Mouse (Mus musculus) CH12.LX (cell line): ENCODE results near the gene Gm4450. TPM values are rescaled to one million over a fixed set of nuclear protein-coding genes. Genes with fewer than 3 reads are reported as not detected.

ENCODE experiments used
- DNase-seq: peaks from one replicate; pipeline ENCODE4 v3.0.0-alpha.2; 2013; ENCODE audit errors: extremely low read depth
- H3K27ac ChIP-seq: 2 replicates; pipeline ENCODE4 v1.5.1; 2012; ENCODE audit warnings: low read depth, mild to moderate bottlenecking, control low read depth, moderate library complexity; ENCODE audit not compliant: insufficient read depth
- H3K27me3 ChIP-seq: replicated peaks from 2 replicates; pipeline ENCODE3; 2012; ENCODE audit warnings: inconsistent platforms
- H3K36me3 ChIP-seq, 2 experiments: replicated peaks in 1 of 2; 2 replicates each; pipeline versions ENCODE3 to v1.6.1; 2012; ENCODE audit warnings: inconsistent platforms in 1 of 2, low read length in 1 of 2, mild to moderate bottlenecking in 1 of 2, mixed read lengths in 1 of 2, moderate library complexity in 1 of 2; ENCODE audit not compliant: control insufficient read depth in 1 of 2, insufficient read depth in 1 of 2
- H3K4me1 ChIP-seq, 2 experiments: 2 replicates each; pipeline ENCODE4 v1.6.1; 2012; ENCODE audit warnings: inconsistent platforms in 1 of 2, moderate library complexity in 1 of 2; ENCODE audit not compliant: insufficient read depth in 2 of 2, control insufficient read depth in 1 of 2
- H3K4me2 ChIP-seq: 2 replicates; pipeline ENCODE4 v1.6.1; 2012; ENCODE audit warnings: low read depth, mild to moderate bottlenecking, control low read depth; ENCODE audit not compliant: poor library complexity, insufficient read depth, severe bottlenecking
- H3K4me3 ChIP-seq, 3 experiments: fragments of 150-350 bp in 1 of 3; sonication (generic) in 1 of 3; replicated peaks in 1 of 3; 2 replicates each; pipeline versions ENCODE3 to v1.5.1; 2011 to 2012; ENCODE audit warnings: low read depth in 2 of 3, low read length in 2 of 3, mild to moderate bottlenecking in 2 of 3, moderate library complexity in 2 of 3, control low read depth in 1 of 3, improper control_type of control experiment in 1 of 3, inconsistent platforms in 1 of 3, mixed read lengths in 1 of 3; ENCODE audit not compliant: poor library complexity in 1 of 3
- H3K79me2 ChIP-seq: replicated peaks from 2 replicates; pipeline ENCODE4 v1.6.1; 2012; ENCODE audit warnings: mild to moderate bottlenecking, moderate library complexity; ENCODE audit not compliant: control insufficient read depth, poor library complexity, insufficient read depth, severe bottlenecking; ENCODE audit errors: extremely low read depth
- H3K9ac ChIP-seq: 2 replicates; pipeline ENCODE4 v1.6.1; 2012; ENCODE audit warnings: low read depth, mild to moderate bottlenecking, control low read depth, moderate library complexity; ENCODE audit not compliant: insufficient read depth
- H3K9me3 ChIP-seq: replicated peaks from 2 replicates; pipeline ENCODE3; 2012; ENCODE audit warnings: low read length, inconsistent platforms, mixed read lengths
- BHLHE40 ChIP-seq: IDR thresholded peaks from 2 replicates; pipeline ENCODE4 v1.6.1; 2011; ENCODE audit warnings: mild to moderate bottlenecking, low read depth, low read length, improper control_type of control experiment
- CHD1 ChIP-seq: IDR thresholded peaks from 2 replicates; pipeline ENCODE4 v1.6.1; 2012; ENCODE audit warnings: low read depth, low read length, improper control_type of control experiment, inconsistent platforms
- CHD2 ChIP-seq: IDR thresholded peaks from 2 replicates; pipeline ENCODE4 v1.6.1; 2011; ENCODE audit warnings: low read length, improper control_type of control experiment
- CTCF ChIP-seq, 2 experiments: IDR thresholded peaks in 1 of 2; conservative IDR thresholded peaks in 1 of 2; 2 replicates each; pipeline ENCODE4 v1.5.1; 2011 to 2012; ENCODE audit warnings: low read depth in 2 of 2, low read length in 2 of 2, improper control_type of control experiment in 1 of 2, inconsistent platforms in 1 of 2, mild to moderate bottlenecking in 1 of 2, moderate library complexity in 1 of 2
- E2F4 ChIP-seq: IDR thresholded peaks from 2 replicates; pipeline ENCODE4 v1.6.1; 2011; ENCODE audit warnings: low read depth, low read length, improper control_type of control experiment; ENCODE audit not compliant: insufficient replicate concordance
- ELF1 ChIP-seq: IDR thresholded peaks from 2 replicates; pipeline ENCODE4 v1.6.1; 2014; ENCODE audit warnings: low read depth, mild to moderate bottlenecking, inconsistent platforms, low read length, improper control_type of control experiment
- ETS1 ChIP-seq: conservative IDR thresholded peaks from 2 replicates; pipeline ENCODE4 v1.6.1; 2012; ENCODE audit warnings: low read depth, mild to moderate bottlenecking, inconsistent platforms, low read length, improper control_type of control experiment, moderate library complexity
- GABPA ChIP-seq: IDR thresholded peaks from 2 replicates; pipeline ENCODE4 v1.6.1; 2012; ENCODE audit warnings: low read depth, low read length, improper control_type of control experiment, inconsistent platforms; ENCODE audit not compliant: insufficient replicate concordance
- JUN ChIP-seq: IDR thresholded peaks from 2 replicates; pipeline ENCODE4 v1.6.1; 2011; ENCODE audit warnings: low read depth, mild to moderate bottlenecking, low read length, improper control_type of control experiment, moderate library complexity; ENCODE audit not compliant: insufficient read depth
- MAX ChIP-seq: IDR thresholded peaks from 2 replicates; pipeline ENCODE4 v1.6.1; 2011; ENCODE audit warnings: low read length, improper control_type of control experiment
- MAZ ChIP-seq: IDR thresholded peaks from 2 replicates; pipeline ENCODE4 v1.6.1; 2012; ENCODE audit warnings: low read depth, mild to moderate bottlenecking, inconsistent platforms, low read length, improper control_type of control experiment, moderate library complexity
- MEF2A ChIP-seq: IDR thresholded peaks from 2 replicates; pipeline ENCODE4 v1.6.1; 2014; ENCODE audit warnings: low read depth, mild to moderate bottlenecking, inconsistent platforms, low read length, improper control_type of control experiment, borderline replicate concordance
- MXI1 ChIP-seq: IDR thresholded peaks from 2 replicates; pipeline ENCODE4 v1.6.1; 2011; ENCODE audit warnings: mild to moderate bottlenecking, low read depth, low read length, improper control_type of control experiment
- MYC ChIP-seq: IDR thresholded peaks from 2 replicates; pipeline ENCODE4 v1.6.1; 2011; ENCODE audit warnings: low read depth, mild to moderate bottlenecking, improper control_type of control experiment, low read length
- NELFE ChIP-seq: IDR thresholded peaks from 2 replicates; pipeline ENCODE4 v1.6.1; 2011; ENCODE audit warnings: low read depth, low read length, improper control_type of control experiment
- NRF1 ChIP-seq: IDR thresholded peaks from 2 replicates; pipeline ENCODE4 v1.6.1; 2014; ENCODE audit warnings: low read depth, mild to moderate bottlenecking, inconsistent platforms, low read length, improper control_type of control experiment, moderate library complexity
- PAX5 ChIP-seq: IDR thresholded peaks from 2 replicates; pipeline ENCODE4 v1.6.1; 2012; ENCODE audit warnings: low read length, inconsistent platforms, mixed read lengths
- POLR2A ChIP-seq: IDR thresholded peaks from 2 replicates; pipeline ENCODE4 v1.6.1; 2011; ENCODE audit warnings: low read depth, mild to moderate bottlenecking, improper control_type of control experiment, low read length
- RCOR1 ChIP-seq: conservative IDR thresholded peaks from 2 replicates; pipeline ENCODE4 v1.6.1; 2012; ENCODE audit warnings: low read depth, mild to moderate bottlenecking, inconsistent platforms, low read length, improper control_type of control experiment
- SIN3A ChIP-seq: IDR thresholded peaks from 2 replicates; pipeline ENCODE4 v1.6.1; 2012; ENCODE audit warnings: low read length, improper control_type of control experiment, inconsistent platforms
- SMC3 ChIP-seq: IDR thresholded peaks from 2 replicates; pipeline ENCODE4 v1.6.1; 2011; ENCODE audit warnings: low read depth, low read length, improper control_type of control experiment
- TBP ChIP-seq: conservative IDR thresholded peaks from 2 replicates; pipeline ENCODE4 v1.6.1; 2011; ENCODE audit warnings: low read depth, low read length, improper control_type of control experiment
- TCF12 ChIP-seq: IDR thresholded peaks from 2 replicates; pipeline ENCODE4 v1.6.1; 2014; ENCODE audit warnings: low read depth, mild to moderate bottlenecking, inconsistent platforms, low read length, improper control_type of control experiment
- ZC3H11A ChIP-seq: IDR thresholded peaks from 2 replicates; pipeline ENCODE4 v1.6.1; 2012; ENCODE audit warnings: low read depth, mild to moderate bottlenecking, inconsistent platforms, low read length, improper control_type of control experiment
- ZMIZ1 ChIP-seq: IDR thresholded peaks from 2 replicates; pipeline ENCODE4 v1.6.1; 2012; ENCODE audit warnings: low read depth, mild to moderate bottlenecking, inconsistent platforms, low read length, improper control_type of control experiment
- dilution Hi-C: fragments of 300-500 bp; cut with MboI; formaldehyde crosslinking; loops from 2 replicates; pipeline ENCODE4 v1.14.3; 2020; ENCODE audit warnings: low sequenced_read_pairs; ENCODE audit not compliant: extremely low pct_unique_long_range_greater_than_20kb, extremely low pct_ligation_motif_present
- in situ Hi-C: fragments of 300-500 bp; cut with MboI; formaldehyde crosslinking; loops from 3 replicates; pipeline ENCODE4 v1.14.3; 2019; ENCODE audit warnings: low sequenced_read_pairs, low pct_ligation_motif_present, low pct_unique_long_range_greater_than_20kb, mixed read lengths
- polyA plus RNA-seq: library from polyadenylated mRNA; unstranded; fragments of >175 nt; gene quantifications from 2 replicates; pipeline ENCODE4 v1.2.1, GENCODE M21; 2012; ENCODE audit warnings: low read depth; ENCODE audit not compliant: insufficient read length
- total RNA-seq, 2 experiments: library from RNA; depleted of rRNA; stranded (reverse); fragments of 300-350 nt in 1 of 2; fragments of >200 nt in 1 of 2; gene quantifications; 2 replicates each; pipeline ENCODE4 v1.2.3; 2012 to 2014

Gene Gm4450
- total and polyA plus RNA-seq, 3 experiments: not detected

DNA sequence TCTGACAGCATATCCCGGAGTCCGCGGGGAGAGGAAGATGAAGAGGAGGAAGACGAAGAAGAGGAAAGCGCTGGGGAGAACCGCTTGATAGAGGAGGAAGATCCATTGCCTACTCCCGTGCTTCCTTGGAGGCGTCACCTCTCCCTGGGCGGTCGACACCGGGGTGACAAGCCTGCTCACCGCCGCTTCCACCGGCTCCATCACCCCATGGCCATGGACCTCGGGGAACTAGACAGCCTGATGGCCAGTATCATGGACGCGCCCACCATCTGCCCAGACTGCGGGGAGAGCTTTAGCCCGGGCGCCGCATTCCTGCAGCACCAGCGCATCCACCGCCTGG is 29.7 kb downstream of the Gm4450 start:
- peak overlapping the region in 1 of 3 experiments; percentile 58 for H3K4me3 ChIP-seq
- in situ Hi-C loops: no loop called here

DNA sequence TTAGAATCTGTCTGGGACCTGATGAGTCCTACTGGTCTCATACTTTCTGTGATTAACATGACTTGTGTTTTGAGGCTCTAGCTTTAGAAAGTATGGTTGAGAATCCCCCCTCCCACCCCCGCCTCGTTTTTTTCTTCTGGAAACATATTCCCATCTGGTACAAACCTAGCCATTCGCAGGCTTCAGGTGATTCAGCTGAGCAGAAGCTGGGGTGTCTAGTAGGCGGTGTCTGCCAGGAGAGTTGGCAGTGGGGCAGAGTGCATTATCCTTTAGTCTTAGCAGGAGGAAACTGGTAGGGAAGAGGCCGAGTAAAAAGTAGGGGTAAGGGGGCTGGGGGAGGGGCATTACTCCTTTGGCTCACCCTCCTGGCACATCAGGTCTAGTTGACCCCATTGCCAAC is 30.2 kb downstream of the Gm4450 start:
- H3K27me3 ChIP-seq: peaks cover 19% of the 10 kb centered on the region
- H3K4me2 ChIP-seq: no peak overlapping the region

More for the DNA sequence above, 29.7 kb downstream of the Gm4450 start:
- Histone ChIP-seq H3K27me3 (peaks cover 19% of the 10 kb centered on the region), H3K4me1 (peaks cover 15 to 45% of the 10 kb centered on the region in 2 experiments), H3K79me2 (no peaks in the 10 kb centered on the region), H3K4me2 (peak overlapping the region; percentile 85), H3K27ac (no peak overlapping the region), H3K36me3 (no peaks in the 10 kb centered on the region), H3K9ac (no peak overlapping the region), H3K9me3 (no peaks in the 10 kb centered on the region)
- dilution Hi-C loops: no loop called here
- TF ChIP-seq ZC3H11A: no peak
- TF ChIP-seq NRF1: no peak
- TF ChIP-seq MEF2A: no peak
- no peak for TF ChIP-seq TCF12
- TF ChIP-seq CHD2: no peak
- no peak for TF ChIP-seq GABPA
- no peak for TF ChIP-seq SMC3
- TF ChIP-seq RCOR1: no peak
- no peak for DNase-seq

DNA sequence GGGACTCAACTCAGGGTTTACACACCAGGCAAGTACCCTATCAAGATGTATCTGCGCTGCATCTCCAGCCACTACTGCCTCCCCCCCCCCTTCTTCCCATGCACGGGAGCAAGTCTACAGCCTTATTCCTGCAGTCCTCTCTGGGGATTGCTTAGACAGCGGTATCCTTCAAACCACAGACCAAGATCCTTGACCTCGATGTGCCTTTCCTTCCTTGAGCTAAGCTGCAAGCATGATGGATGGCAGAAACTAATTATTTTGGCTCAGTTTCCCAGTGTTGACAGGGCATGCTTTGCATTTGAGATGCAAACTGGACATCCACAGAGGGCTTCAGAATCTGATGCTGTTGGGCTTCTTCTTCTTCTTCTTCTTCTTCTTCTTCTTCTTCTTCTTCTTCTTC is 34.0 kb downstream of the Gm4450 start:
- Histone ChIP-seq H3K36me3 (no peaks in the 10 kb centered on the region), H3K9ac (no peak overlapping the region), H3K27me3 (peaks cover 8% of the 10 kb centered on the region), H3K27ac (no peak overlapping the region), H3K79me2 (no peaks in the 10 kb centered on the region; the same call in 1 of the 2 replicates), H3K4me1 (peaks cover 7 to 29% of the 10 kb centered on the region in 2 experiments), H3K4me3 (no peak overlapping the region), H3K9me3 (no peaks in the 10 kb centered on the region), H3K4me2 (no peak overlapping the region)
- TF ChIP-seq POLR2A (no peak), MYC (no peak), NELFE (no peak), SMC3 (no peak), PAX5 (no peak), CHD1 (no peak), ZMIZ1 (no peak), SIN3A (no peak)
- dilution Hi-C loops: no loop called here
- no peak for DNase-seq
- in situ Hi-C loops: no loop called here

More for the DNA sequence above, 30.2 kb downstream of the Gm4450 start:
- no peaks in the 10 kb centered on the region for H3K36me3 ChIP-seq
- in situ Hi-C loops: no loop called here
- DNase-seq: no peak
- no peak overlapping the region for H3K27ac ChIP-seq
- H3K9ac ChIP-seq: no peak overlapping the region
- no peak for TF ChIP-seq GABPA
- TF ChIP-seq MAZ: no peak
- no peak for TF ChIP-seq CHD2
- TF ChIP-seq MAX: no peak
- TF ChIP-seq JUN: no peak
- TF ChIP-seq ETS1: no peak
- no peak for TF ChIP-seq NRF1
- no peak for TF ChIP-seq ELF1
- TF ChIP-seq TBP: no peak
- no peak for TF ChIP-seq SIN3A
- TF ChIP-seq BHLHE40: no peak
- no peak for TF ChIP-seq E2F4
- no peak for TF ChIP-seq RCOR1
- TF ChIP-seq MEF2A: no peak
- TF ChIP-seq CTCF (conservative IDR thresholded peaks at IDR 0.05 in 1 of 2, IDR thresholded peaks at IDR 0.05 in 1 of 2; ENCODE audit: low read depth in 2 of 2, low read length in 2 of 2): no peak
- TF ChIP-seq MXI1: no peak
- TF ChIP-seq, all 38 proteins: peak for 0
- H3K9me3 ChIP-seq: no peaks in the 10 kb centered on the region
- dilution Hi-C loops: no loop called here
- H3K4me1 ChIP-seq: peaks cover 15 to 45% of the 10 kb centered on the region in 2 experiments
- H3K4me3 ChIP-seq: peak overlapping the region in 1 of 3 experiments; percentile 58
- H3K79me2 ChIP-seq: no peaks in the 10 kb centered on the region; the same call in 1 of the 2 replicates
